Mouse (Mus musculus) lung, postnatal 36 days (tissue): Measurements from ENCODE around the gene Rtn4r.
A peak's percentile ranks its signal among the peaks of the same experiment; 100 is the strongest.

Experiments
- DNase-seq: peaks from one replicate; pipeline ENCODE4 v3.0.0; 2022; ENCODE audit warnings: mixed read lengths

Gene Rtn4r

DNA sequence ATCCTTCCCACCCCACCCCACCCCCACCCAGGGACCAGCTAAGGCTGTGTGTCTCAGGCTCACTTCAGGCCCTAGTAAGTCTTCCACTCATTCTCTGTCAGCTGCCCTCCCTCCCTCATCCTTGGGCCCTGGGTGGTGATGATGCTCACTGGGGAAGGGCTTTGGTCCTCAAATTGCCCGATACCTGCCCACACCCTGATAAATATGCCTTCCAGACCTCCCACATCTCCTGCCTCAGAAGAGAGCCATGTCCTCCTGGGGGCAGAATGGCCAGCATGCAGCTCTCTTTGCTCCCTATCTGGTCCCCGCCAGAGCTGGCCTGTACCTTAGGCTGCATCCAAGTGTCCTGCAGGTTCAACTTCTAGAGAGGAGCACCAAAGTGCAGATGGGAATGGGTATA, 2.3 kb upstream of the Rtn4r start:
- DNase-seq, result no peak

DNA sequence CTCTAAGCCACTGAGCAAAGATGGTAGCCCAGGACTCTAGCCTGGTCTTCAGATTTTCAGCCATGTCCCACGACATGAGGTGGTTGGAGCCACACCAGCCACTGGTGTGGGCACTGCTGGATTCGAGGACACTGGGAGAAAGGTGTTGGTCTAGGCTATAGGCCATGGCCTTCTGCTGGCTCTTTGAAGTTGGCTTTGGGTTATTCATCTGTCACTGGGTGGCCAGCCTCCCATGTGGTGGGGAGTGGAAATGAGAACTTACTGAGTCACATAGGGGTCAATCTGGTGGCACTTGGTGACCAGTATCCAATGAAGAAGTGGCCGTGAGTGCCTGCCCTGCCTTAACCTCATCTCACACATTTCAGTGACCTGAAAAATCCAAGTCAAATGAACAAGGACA, 1.2 kb upstream of the Rtn4r start:
- no peak for DNase-seq

DNA sequence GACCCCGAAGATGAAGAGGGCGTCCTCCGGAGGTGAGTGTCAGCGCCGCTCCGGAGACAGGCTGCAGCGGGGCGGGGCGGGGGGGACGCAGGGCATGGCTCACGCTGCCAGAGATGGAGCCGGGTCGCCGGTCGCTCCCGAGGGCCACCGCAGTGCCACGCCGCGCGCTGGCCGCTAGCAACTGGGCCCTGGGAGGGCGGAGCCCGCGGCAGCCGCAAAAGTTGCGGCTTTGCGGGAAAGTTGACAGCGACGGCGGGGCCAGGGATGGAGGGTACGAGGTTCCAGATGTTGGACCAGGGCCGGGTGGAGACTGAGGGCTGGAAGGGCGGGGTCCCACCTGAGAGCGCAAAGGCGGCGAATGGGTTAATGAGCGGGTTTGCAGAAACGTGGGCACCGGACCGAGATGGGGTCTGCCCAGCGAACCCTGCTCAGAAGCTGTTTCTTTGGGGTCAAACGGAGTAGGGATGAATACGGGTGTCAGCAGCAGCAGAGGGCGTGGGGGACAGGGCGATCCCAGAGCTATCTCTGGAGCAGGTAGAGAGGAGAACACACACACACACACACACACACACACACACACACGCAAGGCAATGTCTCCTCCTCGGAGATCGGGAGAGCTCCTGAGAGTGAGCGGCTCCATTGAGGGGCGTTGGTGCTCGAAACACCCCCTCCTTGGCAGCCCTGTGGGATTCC, 575 bp downstream of the Rtn4r start:
- DNase-seq, result no peak

GRCm38 (mm10) chr16:18128564-18128935, 1.1 kb downstream of the Rtn4r start:
- no peak for DNase-seq

DNA sequence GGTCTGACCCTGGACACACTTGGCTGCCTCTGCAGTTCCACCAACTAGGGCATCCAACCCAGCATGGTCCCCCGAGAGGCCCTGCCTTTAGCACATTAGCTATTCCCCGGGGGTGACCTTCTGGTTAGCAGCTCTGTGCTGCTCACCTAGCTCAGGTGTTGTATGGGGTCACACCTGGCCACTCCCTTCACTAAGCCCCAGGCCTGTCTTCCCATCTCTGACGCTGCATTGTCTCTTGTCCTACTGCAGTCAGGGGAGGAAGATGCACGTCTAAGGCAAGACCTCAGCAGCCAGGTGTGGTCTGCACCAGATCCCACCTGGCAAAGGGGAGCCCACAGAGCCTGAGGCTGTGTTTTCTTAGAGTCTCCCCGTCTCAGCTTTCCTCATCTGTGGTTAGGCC, 2.0 kb downstream of the Rtn4r start:
- no peak for DNase-seq

DNA sequence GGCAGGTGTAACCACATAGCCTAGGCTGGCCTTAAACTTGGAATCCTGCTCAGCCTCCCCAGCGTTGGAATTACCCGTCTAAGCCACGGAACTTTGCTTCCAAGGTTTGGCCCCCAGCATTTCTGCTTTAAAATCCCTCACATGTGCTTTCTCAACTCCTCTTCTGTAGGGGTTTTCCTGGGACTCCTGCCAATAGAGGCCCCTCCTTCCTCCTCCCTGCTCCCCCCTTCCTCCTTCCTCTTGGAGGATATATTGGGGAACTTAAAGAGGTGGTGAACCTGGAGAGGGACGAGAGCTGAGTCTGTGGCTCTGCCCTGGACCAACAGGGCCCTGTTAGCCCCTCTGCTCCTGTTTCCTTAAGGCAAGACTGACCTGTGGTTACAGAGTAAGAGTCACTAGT, 2.8 kb downstream of the Rtn4r start:
- no peak for DNase-seq

DNA sequence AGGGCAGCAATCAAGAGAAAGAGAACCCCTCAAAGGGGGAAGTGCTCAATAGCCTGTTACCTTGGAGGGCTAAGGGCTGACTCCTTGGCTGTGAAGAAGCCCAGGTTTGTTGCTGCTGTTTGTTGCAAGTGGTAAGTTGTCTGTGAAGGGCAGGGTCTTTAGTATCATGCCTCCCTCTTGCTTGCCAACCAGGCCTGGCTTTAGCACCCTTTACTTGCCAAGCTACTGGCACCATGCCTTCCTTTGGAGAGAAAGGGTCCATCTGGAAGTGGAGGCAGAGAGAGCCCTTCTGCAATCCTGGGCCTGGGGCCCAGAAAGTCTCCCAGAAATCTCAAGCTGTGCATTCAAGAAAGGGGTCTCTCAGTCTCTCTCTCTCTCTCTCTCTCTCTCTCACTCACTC, 3.3 kb downstream of the Rtn4r start:
- DNase-seq, result no peak

- DNase-seq, result no peak
These were observed 4.0 kb downstream of the Rtn4r start for GRCm38 (mm10) chr16:18131245-18131939.

DNA sequence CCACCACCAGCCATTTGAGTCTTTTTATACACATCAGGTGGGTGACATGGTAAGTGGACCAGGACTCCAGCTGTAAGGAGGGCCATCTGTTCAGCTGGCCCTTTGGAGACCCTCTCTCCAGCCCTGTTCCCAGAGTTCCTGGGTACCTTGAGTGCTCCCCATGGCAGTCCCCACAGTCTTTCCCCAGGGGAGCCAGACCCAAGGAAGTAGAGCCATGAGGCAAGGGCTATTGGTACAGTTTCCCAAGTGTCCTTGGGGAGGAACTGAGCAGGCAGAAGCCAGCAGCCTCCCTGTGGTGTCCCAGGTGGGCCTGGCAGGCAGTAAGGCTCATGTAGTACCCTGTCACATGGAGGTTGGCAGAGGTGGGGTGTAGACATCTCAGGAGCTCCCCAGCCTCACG, 4.6 kb downstream of the Rtn4r start:
- DNase-seq, result no peak

DNA sequence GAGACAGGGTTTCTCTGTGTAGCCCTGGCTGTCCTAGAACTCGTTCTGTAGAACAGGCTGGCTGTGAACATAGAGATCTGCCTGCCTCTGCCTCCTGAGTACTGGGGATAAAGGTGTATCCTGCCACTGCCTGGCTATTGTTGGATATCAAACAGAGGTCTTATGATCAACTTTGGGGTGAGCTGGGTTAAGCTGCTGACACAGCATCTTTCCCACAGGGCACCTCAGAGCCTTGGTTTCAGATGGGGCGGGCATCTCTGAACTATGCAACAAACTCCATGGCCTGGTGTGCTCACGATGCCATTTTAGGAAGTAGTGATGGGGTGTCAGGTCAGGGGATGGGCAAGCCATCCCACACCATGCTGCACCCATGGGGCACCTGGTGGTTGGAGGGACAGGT, 5.1 kb downstream of the Rtn4r start:
- no peak for DNase-seq

DNA sequence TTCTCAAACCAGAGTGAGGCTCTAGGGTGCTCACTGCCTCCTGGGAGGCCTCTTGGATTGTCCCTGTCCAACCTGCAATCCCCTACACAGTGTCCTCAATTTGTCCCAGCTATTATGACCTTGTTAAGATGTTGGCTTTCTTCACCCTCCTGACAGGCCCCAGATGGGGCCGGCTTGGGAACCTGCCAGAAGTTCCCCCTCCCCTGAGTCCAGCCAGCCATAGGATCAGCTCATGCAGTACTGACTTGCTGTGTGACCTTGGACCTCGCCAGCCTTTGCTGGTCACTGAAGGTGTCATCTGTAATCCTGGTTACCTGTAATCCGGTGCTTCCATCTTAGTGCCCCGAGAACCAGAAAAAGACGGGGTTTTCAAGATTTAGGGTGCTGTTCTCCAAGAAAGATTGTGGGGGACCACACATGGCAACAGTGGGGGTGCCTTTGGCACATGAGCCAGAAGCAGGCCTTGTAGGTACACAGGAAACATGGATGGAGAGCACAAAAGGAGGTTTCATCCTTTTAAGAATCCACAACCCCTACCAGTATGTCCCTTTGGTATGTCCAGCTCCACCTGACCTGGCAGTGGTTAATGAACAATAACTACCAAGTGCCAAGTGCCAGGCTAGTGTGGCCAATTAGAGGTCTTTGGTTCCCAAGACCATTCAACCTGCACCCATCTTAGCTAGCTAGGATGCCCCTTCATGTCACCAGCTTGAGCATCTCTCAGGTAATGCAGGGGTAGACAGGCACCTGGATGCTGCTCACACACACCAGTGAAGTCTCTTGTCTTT, 5.9 kb downstream of the Rtn4r start:
- no peak for DNase-seq

- DNase-seq, result no peak
These were observed 7.8 kb downstream of the Rtn4r start for GRCm38 (mm10) chr16:18135196-18135595.

GRCm38 (mm10) chr16:18136015-18136414, 8.6 kb downstream of the Rtn4r start:
- DNase-seq, result no peak

GRCm38 (mm10) chr16:18144201-18144600, 16.8 kb downstream of the Rtn4r start:
- DNase-seq, result peak; percentile 28

- DNase-seq, result no peak
These were observed 18.0 kb downstream of the Rtn4r start for GRCm38 (mm10) chr16:18145341-18145867.

DNA sequence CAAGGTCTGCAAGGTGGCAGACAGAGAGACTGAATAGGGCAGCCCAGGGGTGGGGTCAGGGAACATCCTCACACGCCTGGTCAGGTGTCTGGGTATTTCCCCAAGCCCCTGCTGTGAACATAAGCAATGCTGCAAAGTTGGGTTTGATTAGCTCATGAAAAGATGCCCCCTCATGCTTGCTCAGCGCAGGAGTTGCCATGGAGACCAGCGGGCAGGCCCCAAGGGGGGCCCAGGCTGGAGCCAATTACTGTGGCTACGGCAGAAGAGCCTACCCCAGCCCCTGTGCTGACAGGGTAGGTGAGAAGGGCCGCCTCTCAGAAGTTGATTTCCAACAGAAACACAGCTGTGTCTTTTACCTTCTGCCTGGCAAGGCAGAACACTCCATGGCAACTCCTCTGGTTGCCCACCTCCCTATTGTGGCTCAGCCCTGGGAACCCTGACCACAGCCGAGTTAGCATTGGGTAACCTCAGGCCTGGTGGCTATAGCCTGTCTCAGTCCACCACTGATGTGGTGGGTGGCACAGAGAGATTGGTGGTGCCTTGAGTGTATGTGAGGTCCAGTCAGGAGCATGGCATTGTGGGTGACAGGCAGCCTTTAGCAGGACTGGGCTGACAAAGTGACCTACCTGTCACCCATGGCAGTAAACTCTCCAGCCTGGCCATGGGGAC, 20.9 kb downstream of the Rtn4r start:
- no peak for DNase-seq

DNA sequence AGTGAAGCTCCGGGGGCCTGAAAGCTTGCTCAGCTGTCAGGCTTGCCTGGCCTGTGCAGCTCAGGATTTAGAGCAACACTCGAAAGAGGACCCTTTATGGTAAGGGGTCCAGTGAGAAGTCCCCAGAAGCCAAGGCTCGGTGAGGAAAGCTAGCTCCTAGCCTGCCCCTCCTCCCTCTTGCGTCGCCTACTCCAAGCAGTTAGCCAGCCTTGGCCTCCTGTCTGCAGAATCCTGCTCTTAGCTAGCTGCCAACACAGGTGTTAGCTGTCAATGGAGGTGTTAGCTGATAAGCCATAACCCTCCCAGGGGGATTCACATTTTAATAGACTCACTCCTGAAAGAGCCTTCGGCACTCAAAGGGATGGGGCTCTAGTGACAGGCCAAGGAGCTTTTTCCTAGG, 21.8 kb downstream of the Rtn4r start:
- DNase-seq, result no peak

GRCm38 (mm10) chr16:18152189-18152588, 24.7 kb downstream of the Rtn4r start:
- no peak for DNase-seq

GRCm38 (mm10) chr16:18152769-18153445, 25.5 kb downstream of the Rtn4r start:
- no peak for DNase-seq

- no peak for DNase-seq
These were observed 27.2 kb downstream of the Rtn4r start for GRCm38 (mm10) chr16:18154521-18155171.

DNA sequence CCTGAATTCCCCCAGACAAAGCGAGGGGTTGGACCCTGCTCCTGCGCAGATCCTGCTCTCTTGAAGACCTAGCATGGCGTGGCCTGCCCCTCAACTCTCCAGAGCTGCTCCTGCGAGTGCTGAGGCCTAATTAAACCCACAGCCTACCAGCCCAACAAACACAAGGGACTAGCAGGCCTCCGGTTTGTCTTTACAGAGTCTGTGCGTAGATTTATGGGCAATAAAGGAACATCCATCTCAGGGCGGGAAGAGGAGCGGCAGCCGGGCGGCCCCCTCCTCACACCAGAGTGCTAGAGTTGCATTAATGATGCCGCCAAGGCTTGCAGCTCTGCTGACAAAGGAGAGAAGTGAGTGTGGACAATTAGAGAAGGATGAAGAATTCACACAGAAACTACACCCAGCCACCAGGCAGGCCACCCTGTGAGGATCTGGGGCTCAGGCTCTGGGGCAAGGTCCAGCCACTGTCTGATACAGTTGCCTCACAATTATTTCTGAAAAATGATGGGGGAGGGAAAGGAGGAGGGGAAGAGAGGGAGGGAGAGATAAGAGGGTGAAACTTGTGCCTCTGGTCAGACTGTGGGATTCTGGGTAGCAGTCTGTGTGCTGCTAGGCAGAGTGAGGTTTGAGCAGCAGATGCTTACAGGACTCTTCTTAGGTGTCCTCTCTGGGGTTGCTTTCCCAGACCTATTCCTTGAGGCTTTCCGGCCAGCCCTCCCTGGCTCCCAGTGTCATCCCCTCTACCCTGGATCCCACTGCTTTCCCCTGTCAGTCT, 29.3 kb downstream of the Rtn4r start:
- no peak for DNase-seq
